Mouse (Mus musculus) small intestine, adult 2 months (tissue): ENCODE data around the gene Mapk6.

Source experiments
- CTCF ChIP-seq: fragments of 200-500 bp; IDR thresholded peaks from 2 replicates; pipeline ENCODE4 v1.5.1; 2012; ENCODE audit warnings: low read depth, mild to moderate bottlenecking, control low read depth, inconsistent platforms, low read length, moderate library complexity, mixed read lengths; ENCODE audit not compliant: insufficient replicate concordance, insufficient read length; ENCODE audit errors: extremely low read depth
- POLR2A ChIP-seq: fragments of 200-500 bp; IDR thresholded peaks from 2 replicates; pipeline ENCODE4 v1.6.1; 2012; ENCODE audit warnings: low read depth, mild to moderate bottlenecking, control low read depth, inconsistent platforms, low read length, moderate library complexity

GRCm38 (mm10) chr9:75357087-75357654 lies 52.6 kb downstream of the Mapk6 start:
- no peak for TF ChIP-seq POLR2A
- no peak for TF ChIP-seq CTCF
